Mouse (Mus musculus): ENCODE data around the gene Ccr3.

- no peak for TF ChIP-seq CTCF (IDR thresholded peaks at IDR 0.05; ENCODE audit: control insufficient read depth, insufficient read depth, insufficient replicate concordance, low read depth, low read length)
- no peak for TF ChIP-seq POLR2A (IDR thresholded peaks at IDR 0.05; ENCODE audit: control insufficient read depth, low read depth, low read length)
Measured at GRCm38 (mm10) chr9:123991312-123991906, 30.4 kb upstream of the Ccr3 start.

Data from testis, adult 2 months (tissue).